Mouse (Mus musculus): ENCODE results near the gene Olfr1423.

DNA sequence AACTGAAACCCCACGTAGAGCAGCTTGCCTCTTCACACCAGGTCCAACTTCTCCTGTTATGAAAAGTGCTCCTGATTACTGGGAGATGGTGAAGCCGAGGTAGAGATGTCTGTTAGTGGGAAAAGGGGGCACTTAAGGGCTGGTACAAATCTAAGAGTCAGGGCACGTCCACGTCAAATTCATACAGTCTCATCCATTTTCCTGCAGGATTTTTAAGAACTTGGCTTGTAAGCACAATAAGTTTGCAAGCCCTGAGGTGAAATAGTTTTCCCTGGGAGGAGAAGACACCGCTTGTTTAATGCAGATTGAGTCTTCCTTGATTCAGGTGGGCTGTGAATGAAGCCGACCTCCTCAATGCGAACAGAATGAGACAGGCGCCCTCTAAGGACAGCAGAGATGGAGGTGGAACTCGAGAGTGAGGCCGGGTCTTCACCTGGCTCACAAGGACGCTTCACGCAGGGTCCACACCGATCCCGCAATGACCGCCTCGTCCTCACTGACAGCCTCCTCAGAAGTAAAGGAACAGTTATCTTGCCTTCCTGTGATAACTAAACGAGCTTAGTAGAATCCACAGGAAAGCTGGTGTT is 34.7 kb downstream of the Olfr1423 start:
- TF ChIP-seq GATA1 (IDR thresholded peaks at IDR 0.05; ENCODE audit: borderline replicate concordance, low read length) (no peak), CTCF (IDR thresholded peaks at IDR 0.05; ENCODE audit: low read depth, low read length) (no peak), GATA2 (IDR thresholded peaks at IDR 0.05; ENCODE audit: borderline replicate concordance, low read depth, low read length) (no peak)
